Mouse (Mus musculus): Measurements from ENCODE around the gene Rapgef1. TPM values are rescaled to one million over a fixed set of nuclear protein-coding genes. Genes with fewer than 3 reads are reported as not detected.
"Not testable (repeated sequence)": the region's sequence is repeated elsewhere in the genome, so short reads cannot be mapped to it uniquely, and the experiment has no call there.

The Rapgef1 gene
- polyA plus RNA-seq, 2 experiments, result 20.8 to 51.1 TPM

DNA sequence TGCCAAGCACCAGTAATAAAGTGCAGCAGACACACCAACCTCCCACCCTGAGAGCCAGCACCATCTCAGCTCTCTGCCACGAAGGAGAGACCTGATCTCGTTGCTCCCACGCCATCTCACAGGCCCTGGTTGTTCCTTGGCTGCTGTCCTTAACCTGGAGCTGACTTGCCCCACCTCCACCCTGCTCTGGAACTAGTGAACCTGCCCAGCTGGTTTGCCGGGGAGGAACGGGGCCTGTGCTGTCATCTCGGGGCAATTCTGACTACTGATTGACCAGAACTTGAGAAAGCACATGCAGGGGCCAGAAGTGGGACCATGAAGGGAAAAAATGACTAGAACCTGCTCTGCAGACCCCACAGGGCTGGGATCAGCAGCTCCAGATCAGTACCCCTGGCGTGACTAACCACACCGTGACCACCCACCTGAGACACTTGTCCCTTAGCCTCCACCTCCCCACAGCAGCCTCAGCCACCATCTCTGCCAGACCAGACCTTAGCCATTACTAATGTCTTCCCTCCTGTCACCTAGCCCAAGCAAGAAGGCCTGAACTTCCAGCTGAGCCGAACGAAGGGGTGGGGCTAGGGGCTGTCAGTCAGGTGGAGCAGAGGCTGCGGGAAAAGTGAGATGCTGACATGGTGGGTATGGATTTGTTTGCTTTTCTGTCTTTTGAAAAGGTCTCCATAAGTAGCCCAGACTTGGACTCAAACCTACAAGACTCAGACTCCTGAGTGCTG is 148.6 kb downstream of the Rapgef1 start:
- WGBS, result 54% methylated on average over 11 of the region's 11 CpGs
- DNase-seq (ENCODE audit: low spot score), result no peak

DNA sequence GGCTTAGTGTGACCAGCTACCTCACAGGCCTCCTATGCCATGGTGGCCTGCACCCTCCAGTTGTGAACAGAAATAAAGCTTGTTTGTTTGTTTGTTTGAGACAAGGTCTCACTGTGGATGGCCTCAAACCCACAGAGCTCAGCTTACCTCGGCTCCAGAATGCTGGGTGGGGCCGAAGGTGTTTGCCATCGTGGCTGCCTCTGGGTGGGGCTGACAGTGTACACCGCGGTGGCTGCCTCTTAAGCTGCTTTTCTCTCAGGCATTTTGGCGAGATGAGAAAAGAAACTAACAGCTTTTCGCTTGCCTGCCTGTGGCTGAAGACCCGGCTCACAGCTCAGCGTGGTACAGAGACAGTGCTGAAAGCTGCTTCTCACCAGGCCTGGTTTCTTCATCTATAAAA is 149.4 kb downstream of the Rapgef1 start:
- WGBS, result 57% methylated on average over 9 of the region's 9 CpGs
- H3K36me3 ChIP-seq (ENCODE audit: control insufficient read depth, insufficient read depth, low read length), result no peaks in the 10 kb centered on the region
- H3K9ac ChIP-seq (ENCODE audit: low read depth, low read length, severe bottlenecking), result no peak overlapping the region
- no peaks in the 10 kb centered on the region for H3K9me3 ChIP-seq (ENCODE audit: control insufficient read depth, low read length)
- ATAC-seq (ENCODE audit: low FRiP score, low read depth) (no peak), DNase-seq (ENCODE audit: low spot score) (no peak)
- no peaks in the 10 kb centered on the region for H3K27me3 ChIP-seq (ENCODE audit: control insufficient read depth, insufficient read depth, low read length)
- no peak overlapping the region for H3K4me2 ChIP-seq (replicated peaks; ENCODE audit: low read depth, low read length, severe bottlenecking)
- no peaks in the 10 kb centered on the region for H3K4me1 ChIP-seq (ENCODE audit: control insufficient read depth, insufficient read depth, low read length)
- no peak overlapping the region for H3K4me3 ChIP-seq (replicated peaks; ENCODE audit: low read length)
- no peak for TF ChIP-seq POLR2A (IDR thresholded peaks at IDR 0.05; ENCODE audit: borderline replicate concordance, extremely low read depth, insufficient read depth, insufficient read length)
- no peak overlapping the region for H3K27ac ChIP-seq (replicated peaks; ENCODE audit: low read depth, low read length)

More for the DNA sequence above, 148.6 kb downstream of the Rapgef1 start:
- no peak for ATAC-seq (ENCODE audit: low FRiP score, low read depth)
- Histone ChIP-seq H3K4me1 (ENCODE audit: control insufficient read depth, insufficient read depth, low read length) (no peaks in the 10 kb centered on the region), H3K4me2 (replicated peaks; ENCODE audit: low read depth, low read length, severe bottlenecking) (no peak overlapping the region), H3K27ac (replicated peaks; ENCODE audit: low read depth, low read length) (no peak overlapping the region), H3K4me3 (replicated peaks; ENCODE audit: low read length) (no peak overlapping the region), H3K27me3 (ENCODE audit: control insufficient read depth, insufficient read depth, low read length) (no peaks in the 10 kb centered on the region), H3K9me3 (ENCODE audit: control insufficient read depth, low read length) (no peaks in the 10 kb centered on the region), H3K36me3 (ENCODE audit: control insufficient read depth, insufficient read depth, low read length) (no peaks in the 10 kb centered on the region), H3K9ac (ENCODE audit: low read depth, low read length, severe bottlenecking) (no peak overlapping the region)
- TF ChIP-seq POLR2A (IDR thresholded peaks at IDR 0.05; ENCODE audit: borderline replicate concordance, extremely low read depth, insufficient read depth, insufficient read length), result no peak

GRCm38 (mm10) chr2:29770162-29770561 is 150.6 kb downstream of the Rapgef1 start:
- no peak for TF ChIP-seq POLR2A (IDR thresholded peaks at IDR 0.05; ENCODE audit: borderline replicate concordance, extremely low read depth, insufficient read depth, insufficient read length)
- H3K27ac ChIP-seq (replicated peaks; ENCODE audit: low read depth, low read length), result no peak overlapping the region
- H3K36me3 ChIP-seq (ENCODE audit: control insufficient read depth, insufficient read depth, low read length), result no peaks in the 10 kb centered on the region
- H3K4me1 ChIP-seq (ENCODE audit: control insufficient read depth, insufficient read depth, low read length), result no peaks in the 10 kb centered on the region
- no peak overlapping the region for H3K4me3 ChIP-seq (replicated peaks; ENCODE audit: low read length)
- no peak overlapping the region for H3K9ac ChIP-seq (ENCODE audit: low read depth, low read length, severe bottlenecking)
- H3K4me2 ChIP-seq (replicated peaks; ENCODE audit: low read depth, low read length, severe bottlenecking), result no peak overlapping the region
- ATAC-seq (ENCODE audit: low FRiP score, low read depth), result no peak
- no peaks in the 10 kb centered on the region for H3K27me3 ChIP-seq (ENCODE audit: control insufficient read depth, insufficient read depth, low read length)
- H3K9me3 ChIP-seq (ENCODE audit: control insufficient read depth, low read length), result no peaks in the 10 kb centered on the region
- DNase-seq (ENCODE audit: low spot score), result no peak

GRCm38 (mm10) chr2:29771611-29772461 is 152.3 kb downstream of the Rapgef1 start:
- TF ChIP-seq POLR2A (IDR thresholded peaks at IDR 0.05; ENCODE audit: borderline replicate concordance, extremely low read depth, insufficient read depth, insufficient read length), result no peak
- Histone ChIP-seq H3K4me1 (ENCODE audit: control insufficient read depth, insufficient read depth, low read length) (no peaks in the 10 kb centered on the region), H3K9ac (ENCODE audit: low read depth, low read length, severe bottlenecking) (no peak overlapping the region), H3K36me3 (ENCODE audit: control insufficient read depth, insufficient read depth, low read length) (peaks cover 5% of the 10 kb centered on the region), H3K27me3 (ENCODE audit: control insufficient read depth, insufficient read depth, low read length) (no peaks in the 10 kb centered on the region), H3K27ac (replicated peaks; ENCODE audit: low read depth, low read length) (no peak overlapping the region), H3K4me3 (replicated peaks; ENCODE audit: low read length) (no peak overlapping the region), H3K9me3 (ENCODE audit: control insufficient read depth, low read length) (no peaks in the 10 kb centered on the region), H3K4me2 (replicated peaks; ENCODE audit: low read depth, low read length, severe bottlenecking) (no peak overlapping the region)
- WGBS, result 84% methylated on average over 8 of the region's 8 CpGs
- no peak for DNase-seq (ENCODE audit: low spot score)
- ATAC-seq (ENCODE audit: low FRiP score, low read depth), result no peak

DNA sequence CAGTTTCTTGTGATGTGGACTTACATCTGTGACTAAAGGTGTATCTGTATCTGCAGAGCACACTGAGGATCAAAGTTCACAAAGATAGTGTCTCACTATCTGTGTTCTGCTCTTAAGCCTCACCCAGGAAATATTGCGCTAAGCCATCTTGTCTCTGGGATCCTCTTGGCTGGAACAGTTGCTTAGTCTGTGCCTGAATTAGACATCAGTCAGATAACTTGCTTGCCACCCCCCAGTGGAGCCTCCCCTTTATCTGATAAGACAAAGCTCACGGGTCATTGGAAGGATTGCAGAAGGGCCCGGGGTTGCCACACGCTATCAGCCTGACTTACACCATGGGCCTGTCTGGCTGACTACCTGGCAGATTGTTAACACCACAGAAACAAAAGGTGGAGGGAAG is 153.8 kb downstream of the Rapgef1 start:
- Histone ChIP-seq H3K9me3 (ENCODE audit: control insufficient read depth, low read length) (no peaks in the 10 kb centered on the region), H3K27ac (replicated peaks; ENCODE audit: low read depth, low read length) (no peak overlapping the region), H3K4me3 (replicated peaks; ENCODE audit: low read length) (no peak overlapping the region), H3K4me1 (ENCODE audit: control insufficient read depth, insufficient read depth, low read length) (no peaks in the 10 kb centered on the region), H3K9ac (ENCODE audit: low read depth, low read length, severe bottlenecking) (no peak overlapping the region), H3K36me3 (ENCODE audit: control insufficient read depth, insufficient read depth, low read length) (peaks cover 20% of the 10 kb centered on the region), H3K27me3 (ENCODE audit: control insufficient read depth, insufficient read depth, low read length) (no peaks in the 10 kb centered on the region), H3K4me2 (replicated peaks; ENCODE audit: low read depth, low read length, severe bottlenecking) (no peak overlapping the region)
- 88% methylated on average over 4 of the region's 4 CpGs for WGBS
- no peak for TF ChIP-seq POLR2A (IDR thresholded peaks at IDR 0.05; ENCODE audit: borderline replicate concordance, extremely low read depth, insufficient read depth, insufficient read length)
- ATAC-seq (ENCODE audit: low FRiP score, low read depth) (no peak), DNase-seq (ENCODE audit: low spot score) (no peak)

GRCm38 (mm10) chr2:29781256-29781655 is 161.7 kb downstream of the Rapgef1 start:
- H3K4me3 ChIP-seq (replicated peaks; ENCODE audit: low read length); ATAC-seq (ENCODE audit: low FRiP score, low read depth); H3K9ac ChIP-seq (ENCODE audit: low read depth, low read length, severe bottlenecking); DNase-seq (ENCODE audit: low spot score); H3K4me2 ChIP-seq (replicated peaks; ENCODE audit: low read depth, low read length, severe bottlenecking); H3K4me1 ChIP-seq (ENCODE audit: control insufficient read depth, insufficient read depth, low read length); H3K27ac ChIP-seq (replicated peaks; ENCODE audit: low read depth, low read length); H3K27me3 ChIP-seq (ENCODE audit: control insufficient read depth, insufficient read depth, low read length); H3K9me3 ChIP-seq (ENCODE audit: control insufficient read depth, low read length): not testable (repeated sequence)
- peaks cover 92% of the 10 kb centered on the region for H3K36me3 ChIP-seq (ENCODE audit: control insufficient read depth, insufficient read depth, low read length)
- WGBS, result 96% methylated on average over 2 of the region's 2 CpGs
